Mouse (Mus musculus): ENCODE data around the gene Npr1. TPM values are rescaled to one million over a fixed set of nuclear protein-coding genes. Genes with fewer than 3 reads are reported as not detected.

The Npr1 gene
- polyA plus RNA-seq, 1 experiment from 2014 or later = 9.2 TPM

DNA sequence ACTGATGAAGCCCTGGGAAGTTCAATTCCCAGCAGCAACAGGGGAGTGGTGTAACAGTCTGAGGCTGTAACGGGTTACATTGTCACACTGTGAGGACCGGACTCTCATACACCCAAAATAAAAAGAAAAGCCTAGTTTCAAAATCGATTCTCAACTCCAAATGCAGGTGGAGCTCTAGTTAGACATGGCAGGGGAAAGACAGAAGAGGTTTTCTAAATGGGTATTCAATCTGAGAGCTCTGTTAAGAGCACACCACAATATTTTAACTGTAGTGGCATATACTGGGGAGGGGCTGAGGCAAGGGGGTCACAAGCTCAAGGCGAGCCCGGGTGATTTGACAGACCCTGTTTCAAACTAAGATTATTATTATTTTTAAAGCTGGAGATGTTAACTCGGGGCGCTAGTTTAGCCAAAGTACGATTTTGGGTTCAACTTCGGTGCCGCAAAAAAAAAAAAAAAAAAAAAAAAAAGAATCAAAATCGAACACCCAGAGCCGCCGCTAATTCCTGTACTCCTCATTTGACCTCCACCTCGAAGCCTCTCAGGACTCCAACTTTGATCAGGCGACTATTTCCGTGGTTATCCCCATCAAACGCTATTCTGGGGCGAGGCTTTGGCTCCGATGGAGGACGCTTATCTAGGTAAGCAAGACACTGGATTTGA lies 42.8 kb upstream of the Npr1 start:
- no peak for ATAC-seq (replicated peaks; ENCODE audit: low FRiP score)
- peak overlapping the region; percentile 95 for H3K27ac ChIP-seq (ENCODE audit: low read depth, low read length)
- no peaks in the 10 kb centered on the region for H3K27me3 ChIP-seq (replicated peaks; ENCODE audit: control insufficient read depth, insufficient read depth, low read length)
- H3K36me3 ChIP-seq (ENCODE audit: control insufficient read depth, insufficient read depth, low read length) = peaks cover 20% of the 10 kb centered on the region
- peak overlapping the region; percentile 90 for H3K4me3 ChIP-seq (ENCODE audit: low read depth, low read length)
- peaks cover 12% of the 10 kb centered on the region for H3K4me1 ChIP-seq (replicated peaks; ENCODE audit: control insufficient read depth, insufficient read depth, low read length)
- H3K9me3 ChIP-seq (ENCODE audit: control insufficient read depth, low read length) = no peaks in the 10 kb centered on the region
- peak overlapping the region; percentile 93 for H3K4me2 ChIP-seq
- no peak for DNase-seq (ENCODE audit: low spot score)
- WGBS = 3% methylated on average over 20 of the region's 20 CpGs
- H3K9ac ChIP-seq (ENCODE audit: low read depth, low read length) = peak overlapping the region; percentile 99

GRCm38 (mm10) chr3:90506362-90506761 lies 40.7 kb upstream of the Npr1 start:
- Histone ChIP-seq H3K9ac (ENCODE audit: low read depth, low read length) (no peak overlapping the region), H3K9me3 (ENCODE audit: control insufficient read depth, low read length) (no peaks in the 10 kb centered on the region), H3K4me3 (ENCODE audit: low read depth, low read length) (no peak overlapping the region), H3K4me2 (no peak overlapping the region), H3K36me3 (ENCODE audit: control insufficient read depth, insufficient read depth, low read length) (peaks cover 30% of the 10 kb centered on the region), H3K4me1 (replicated peaks; ENCODE audit: control insufficient read depth, insufficient read depth, low read length) (peaks cover 12% of the 10 kb centered on the region), H3K27me3 (replicated peaks; ENCODE audit: control insufficient read depth, insufficient read depth, low read length) (no peaks in the 10 kb centered on the region), H3K27ac (ENCODE audit: low read depth, low read length) (no peak overlapping the region)
- WGBS = 88% methylated on average over 3 of the region's 3 CpGs
- no peak for ATAC-seq (replicated peaks; ENCODE audit: low FRiP score)
- no peak for DNase-seq (ENCODE audit: low spot score)

DNA sequence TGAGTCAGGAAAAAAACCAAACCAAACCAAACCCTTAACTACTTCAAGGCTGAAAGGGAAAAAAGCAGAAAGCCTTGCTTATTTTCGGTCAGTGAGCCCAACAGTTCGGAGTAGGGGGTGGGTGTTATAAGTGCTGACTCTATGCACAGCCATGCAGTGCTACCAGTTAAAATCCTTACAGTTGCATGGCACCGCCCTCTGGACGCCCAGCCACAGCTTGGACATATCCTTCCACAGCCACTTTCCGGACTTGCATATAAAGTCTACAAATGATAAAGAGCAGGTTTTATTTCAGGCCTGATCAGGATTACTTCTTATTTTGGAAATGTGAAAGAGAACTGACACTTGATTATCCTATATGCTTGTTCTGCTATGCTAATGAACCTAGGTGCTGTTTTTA lies 39.5 kb upstream of the Npr1 start:
- no peak overlapping the region for H3K4me2 ChIP-seq
- ATAC-seq (replicated peaks; ENCODE audit: low FRiP score) = no peak
- 92% methylated on average over 5 of the region's 5 CpGs for WGBS
- H3K4me1 ChIP-seq (replicated peaks; ENCODE audit: control insufficient read depth, insufficient read depth, low read length) = peaks cover 12% of the 10 kb centered on the region
- DNase-seq (ENCODE audit: low spot score) = no peak
- no peak overlapping the region for H3K4me3 ChIP-seq (ENCODE audit: low read depth, low read length)
- no peaks in the 10 kb centered on the region for H3K9me3 ChIP-seq (ENCODE audit: control insufficient read depth, low read length)
- H3K27ac ChIP-seq (ENCODE audit: low read depth, low read length) = no peak overlapping the region
- H3K36me3 ChIP-seq (ENCODE audit: control insufficient read depth, insufficient read depth, low read length) = peaks cover 34% of the 10 kb centered on the region
- no peaks in the 10 kb centered on the region for H3K27me3 ChIP-seq (replicated peaks; ENCODE audit: control insufficient read depth, insufficient read depth, low read length)
- no peak overlapping the region for H3K9ac ChIP-seq (ENCODE audit: low read depth, low read length)

- Histone ChIP-seq H3K9ac (ENCODE audit: low read depth, low read length) (no peak overlapping the region), H3K9me3 (ENCODE audit: control insufficient read depth, low read length) (no peaks in the 10 kb centered on the region), H3K4me3 (ENCODE audit: low read depth, low read length) (no peak overlapping the region), H3K27ac (ENCODE audit: low read depth, low read length) (no peak overlapping the region), H3K4me2 (no peak overlapping the region), H3K27me3 (replicated peaks; ENCODE audit: control insufficient read depth, insufficient read depth, low read length) (no peaks in the 10 kb centered on the region), H3K4me1 (replicated peaks; ENCODE audit: control insufficient read depth, insufficient read depth, low read length) (peaks cover 9% of the 10 kb centered on the region), H3K36me3 (ENCODE audit: control insufficient read depth, insufficient read depth, low read length) (peaks cover 41% of the 10 kb centered on the region)
- ATAC-seq (replicated peaks; ENCODE audit: low FRiP score) (no peak), DNase-seq (ENCODE audit: low spot score) (no peak)
- 89% methylated on average over 4 of the region's 4 CpGs for WGBS
Observed at GRCm38 (mm10) chr3:90503444-90503843, 37.8 kb upstream of the Npr1 start.

DNA sequence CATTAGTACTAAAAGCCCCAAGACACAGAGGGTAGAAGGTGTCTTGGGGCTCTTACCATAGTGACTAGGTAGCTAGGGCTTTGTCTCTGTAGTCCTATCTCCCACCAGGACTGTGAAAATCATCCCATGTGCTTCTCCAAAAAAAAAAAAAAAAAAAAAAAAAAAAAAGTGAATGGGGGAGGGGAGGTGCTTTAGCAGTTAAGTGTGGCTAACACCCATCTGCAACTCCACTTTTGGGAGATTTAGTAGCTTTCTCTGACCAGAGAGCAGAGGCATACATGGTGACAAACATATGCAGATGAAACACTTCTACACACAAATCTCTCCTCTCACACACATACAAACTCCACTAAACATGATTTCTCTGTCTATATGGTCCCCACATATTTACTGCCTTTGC lies 31.9 kb upstream of the Npr1 start:
- Histone ChIP-seq H3K9me3 (ENCODE audit: control insufficient read depth, low read length) (no peaks in the 10 kb centered on the region), H3K27me3 (replicated peaks; ENCODE audit: control insufficient read depth, insufficient read depth, low read length) (no peaks in the 10 kb centered on the region), H3K9ac (ENCODE audit: low read depth, low read length) (no peak overlapping the region), H3K4me1 (replicated peaks; ENCODE audit: control insufficient read depth, insufficient read depth, low read length) (no peaks in the 10 kb centered on the region), H3K36me3 (ENCODE audit: control insufficient read depth, insufficient read depth, low read length) (peaks cover 42% of the 10 kb centered on the region), H3K4me3 (ENCODE audit: low read depth, low read length) (no peak overlapping the region), H3K4me2 (no peak overlapping the region), H3K27ac (ENCODE audit: low read depth, low read length) (no peak overlapping the region)
- ATAC-seq (replicated peaks; ENCODE audit: low FRiP score) = no peak
- no peak for DNase-seq (ENCODE audit: low spot score)

GRCm38 (mm10) chr3:90495850-90496525 lies 30.3 kb upstream of the Npr1 start:
- no peak for ATAC-seq (replicated peaks; ENCODE audit: low FRiP score)
- H3K4me1 ChIP-seq (replicated peaks; ENCODE audit: control insufficient read depth, insufficient read depth, low read length) = no peaks in the 10 kb centered on the region
- DNase-seq (ENCODE audit: low spot score) = no peak
- 92% methylated on average over 7 of the region's 7 CpGs for WGBS
- no peak overlapping the region for H3K9ac ChIP-seq (ENCODE audit: low read depth, low read length)
- H3K27me3 ChIP-seq (replicated peaks; ENCODE audit: control insufficient read depth, insufficient read depth, low read length) = no peaks in the 10 kb centered on the region
- H3K4me3 ChIP-seq (ENCODE audit: low read depth, low read length) = no peak overlapping the region
- H3K9me3 ChIP-seq (ENCODE audit: control insufficient read depth, low read length) = no peaks in the 10 kb centered on the region
- peaks cover 37% of the 10 kb centered on the region for H3K36me3 ChIP-seq (ENCODE audit: control insufficient read depth, insufficient read depth, low read length)
- no peak overlapping the region for H3K27ac ChIP-seq (ENCODE audit: low read depth, low read length)
- no peak overlapping the region for H3K4me2 ChIP-seq

DNA sequence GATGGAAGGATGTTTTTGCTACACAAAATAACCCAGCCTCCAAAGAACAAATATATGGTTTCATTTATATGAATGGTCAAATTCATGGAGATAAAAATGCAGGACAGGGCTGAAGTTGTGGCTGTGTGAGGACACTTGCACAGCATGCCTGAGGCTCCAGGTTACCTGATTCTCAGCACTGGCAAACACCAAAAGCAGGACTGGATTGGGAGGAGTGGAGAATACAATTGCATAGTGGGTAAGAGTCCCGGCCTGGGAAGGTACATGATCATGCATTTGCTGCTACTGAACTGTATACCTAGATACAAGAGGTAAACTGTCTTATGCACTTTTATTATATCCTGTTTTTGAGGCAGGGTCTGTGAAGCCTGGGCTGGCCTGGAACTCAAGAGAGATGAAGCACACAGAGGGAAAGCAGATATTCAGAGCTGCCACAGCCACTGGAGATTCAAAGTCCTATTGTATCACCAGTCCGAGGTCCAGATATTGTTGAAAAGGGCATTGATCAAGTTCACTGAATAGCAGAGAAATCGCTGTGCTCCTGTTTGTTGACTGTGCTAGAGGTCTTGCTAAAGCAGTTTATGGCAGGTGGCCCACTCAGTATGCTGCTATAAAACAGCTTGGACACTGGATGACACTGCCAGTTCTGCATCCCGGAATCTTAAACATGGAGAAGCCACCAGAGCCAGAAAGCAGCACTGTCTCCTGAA lies 28.3 kb upstream of the Npr1 start:
- Histone ChIP-seq H3K27ac (ENCODE audit: low read depth, low read length) (no peak overlapping the region), H3K36me3 (ENCODE audit: control insufficient read depth, insufficient read depth, low read length) (peaks cover 31% of the 10 kb centered on the region), H3K4me2 (no peak overlapping the region), H3K9ac (ENCODE audit: low read depth, low read length) (no peak overlapping the region), H3K4me1 (replicated peaks; ENCODE audit: control insufficient read depth, insufficient read depth, low read length) (no peaks in the 10 kb centered on the region), H3K27me3 (replicated peaks; ENCODE audit: control insufficient read depth, insufficient read depth, low read length) (no peaks in the 10 kb centered on the region), H3K4me3 (ENCODE audit: low read depth, low read length) (no peak overlapping the region), H3K9me3 (ENCODE audit: control insufficient read depth, low read length) (no peaks in the 10 kb centered on the region)
- no peak for ATAC-seq (replicated peaks; ENCODE audit: low FRiP score)
- DNase-seq (ENCODE audit: low spot score) = no peak
- 63% methylated on average over 4 of the region's 4 CpGs for whole genome bisulfite sequencing

DNA sequence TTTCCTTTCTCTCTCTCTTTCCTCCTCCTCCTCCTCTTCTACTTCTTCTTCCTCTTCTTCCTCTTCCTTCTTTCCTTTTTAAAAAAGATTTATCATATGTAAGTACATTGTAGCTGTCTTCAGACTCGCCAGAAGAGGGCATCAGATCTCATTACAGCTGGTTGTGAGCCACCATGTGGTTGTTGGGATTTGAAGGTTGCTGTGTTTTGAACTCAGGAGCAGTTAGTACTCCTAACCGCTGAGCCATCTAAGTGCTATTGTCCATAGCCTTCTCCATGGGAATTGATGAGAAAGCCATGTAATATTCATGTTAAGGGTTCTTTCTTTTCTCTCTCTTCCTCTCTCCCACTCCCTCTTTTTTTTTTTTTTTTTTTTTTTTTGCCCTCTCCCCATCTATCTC lies 25.7 kb upstream of the Npr1 start:
- Histone ChIP-seq H3K4me1 (replicated peaks; ENCODE audit: control insufficient read depth, insufficient read depth, low read length) (no peaks in the 10 kb centered on the region), H3K4me3 (ENCODE audit: low read depth, low read length) (no peak overlapping the region)

More for the DNA sequence above, 25.7 kb upstream of the Npr1 start:
- no peak overlapping the region; the same call in 1 of the 2 replicates for H3K4me2 ChIP-seq
- DNase-seq (ENCODE audit: low spot score) (no peak), ATAC-seq (replicated peaks; ENCODE audit: low FRiP score) (peak; percentile 37; the same call in 1 of the 2 replicates)
- no peaks in the 10 kb centered on the region for H3K9me3 ChIP-seq (ENCODE audit: control insufficient read depth, low read length)
- no peaks in the 10 kb centered on the region for H3K27me3 ChIP-seq (replicated peaks; ENCODE audit: control insufficient read depth, insufficient read depth, low read length)
- no peak overlapping the region for H3K27ac ChIP-seq (ENCODE audit: low read depth, low read length)
- no peak overlapping the region for H3K9ac ChIP-seq (ENCODE audit: low read depth, low read length)
- peaks cover 24% of the 10 kb centered on the region for H3K36me3 ChIP-seq (ENCODE audit: control insufficient read depth, insufficient read depth, low read length)
- 46% methylated on average over 2 of the region's 2 CpGs for WGBS
